Mouse (Mus musculus) spleen, adult 18-20 months (tissue): ENCODE results near the gene Sdc1.

Experiments
- DNase-seq, 2 experiments: peaks; one replicate each; pipeline ENCODE4 v3.0.0; 2022; ENCODE audit warnings: mixed read lengths in 2 of 2

Gene Sdc1

DNA sequence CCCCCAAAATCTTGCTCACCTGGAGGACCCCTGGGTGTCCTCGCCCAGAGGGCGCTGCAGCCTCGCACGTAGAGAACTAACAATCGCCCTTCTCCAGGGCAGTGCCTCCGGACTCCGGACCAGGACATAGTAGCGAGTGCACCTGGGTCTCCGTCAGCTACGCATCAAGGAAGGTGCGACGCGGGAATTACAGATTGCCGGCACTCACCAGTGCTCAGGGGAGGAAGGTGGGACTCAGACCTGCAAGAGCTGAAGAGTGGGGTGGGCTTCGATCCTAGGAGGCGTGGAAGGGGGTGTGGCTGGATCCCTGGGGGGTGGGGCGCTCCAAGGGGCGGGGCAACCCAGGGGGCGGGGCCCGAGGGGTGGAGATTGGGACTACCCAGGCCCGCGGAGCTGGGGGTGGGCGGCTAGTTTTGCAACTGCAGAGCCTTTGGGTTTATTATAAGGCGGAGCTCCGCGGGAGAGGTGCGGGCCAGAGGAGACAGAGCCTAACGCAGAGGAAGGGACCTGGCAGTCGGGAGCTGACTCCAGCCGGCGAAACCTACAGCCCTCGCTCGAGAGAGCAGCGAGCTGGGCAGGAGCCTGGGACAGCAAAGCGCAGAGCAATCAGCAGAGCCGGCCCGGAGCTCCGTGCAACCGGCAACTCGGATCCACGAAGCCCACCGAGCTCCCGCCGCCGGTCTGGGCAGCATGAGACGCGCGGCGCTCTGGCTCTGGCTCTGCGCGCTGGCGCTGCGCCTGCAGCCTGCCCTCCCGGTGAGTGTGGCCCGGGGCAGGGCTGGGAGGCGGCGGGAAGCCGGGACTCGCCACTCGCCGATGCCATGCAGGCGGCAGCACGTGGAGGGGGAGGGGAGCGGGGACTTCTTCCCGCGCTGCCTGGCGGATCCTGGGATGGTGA is at the start of gene Sdc1:
Gene Sdc1, plus strand, starts transcription at position 378 of the 898 bp plus-strand sequence.
- DNase-seq, result peak; percentile 52 to 56

DNA sequence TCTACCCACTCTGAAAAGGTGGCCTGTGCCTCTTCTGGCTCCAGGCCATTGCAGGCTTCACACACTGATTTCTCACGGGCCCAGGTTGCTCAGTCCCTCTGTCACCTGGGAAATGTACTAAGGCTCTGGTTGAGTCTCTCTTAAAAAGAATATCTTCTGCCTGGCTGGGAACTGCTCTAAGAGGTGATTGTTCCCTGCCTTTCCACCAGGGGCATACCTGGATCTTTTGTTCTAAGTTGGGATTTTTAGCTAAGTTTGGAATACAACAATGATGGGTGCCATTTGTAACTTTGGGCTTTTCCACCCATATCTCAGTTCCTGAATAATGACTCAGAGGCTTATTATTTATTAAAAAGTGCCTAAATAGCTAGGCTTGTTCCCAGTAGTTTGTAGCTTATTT is 44.2 kb upstream of the Sdc1 start:
- no peak for DNase-seq

DNA sequence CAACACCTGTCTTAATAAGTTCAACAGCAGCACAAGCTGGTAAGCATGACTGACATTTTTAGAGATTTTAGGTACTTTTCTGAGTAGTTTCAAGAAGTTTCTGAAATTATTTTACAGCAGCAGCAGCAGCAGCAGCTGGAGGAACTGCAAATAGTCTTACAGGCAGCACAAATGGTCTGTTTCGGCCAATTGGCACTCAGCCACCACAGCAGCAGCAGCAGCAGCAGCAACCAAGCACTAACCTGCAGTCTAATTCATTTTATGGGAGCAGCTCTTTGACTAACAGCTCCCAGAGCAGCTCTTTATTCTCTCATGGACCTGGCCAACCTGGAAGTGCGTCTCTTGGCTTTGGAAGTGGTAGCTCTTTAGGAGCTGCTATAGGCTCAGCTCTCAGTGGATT is 42.4 kb upstream of the Sdc1 start:
- DNase-seq, result no peak

DNA sequence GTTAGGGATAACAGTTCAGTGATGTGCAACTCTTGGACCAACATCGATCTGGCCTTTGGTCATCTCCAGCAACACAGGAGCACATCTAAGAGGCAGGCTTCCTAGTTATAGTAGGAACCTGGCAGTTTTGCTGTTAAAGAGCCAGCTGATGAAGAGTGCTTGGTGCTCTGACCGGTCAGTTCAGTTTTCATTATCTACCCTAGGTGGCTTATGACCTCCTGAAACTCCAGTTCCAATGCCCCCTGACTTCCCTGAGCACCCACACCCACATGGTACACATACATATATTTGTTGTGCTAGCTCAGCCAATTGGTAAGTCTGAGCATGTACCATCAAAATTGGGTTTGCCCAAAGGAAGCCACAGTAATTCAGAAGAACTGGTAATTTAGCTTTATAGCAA is 17.5 kb upstream of the Sdc1 start:
- DNase-seq, result no peak

DNA sequence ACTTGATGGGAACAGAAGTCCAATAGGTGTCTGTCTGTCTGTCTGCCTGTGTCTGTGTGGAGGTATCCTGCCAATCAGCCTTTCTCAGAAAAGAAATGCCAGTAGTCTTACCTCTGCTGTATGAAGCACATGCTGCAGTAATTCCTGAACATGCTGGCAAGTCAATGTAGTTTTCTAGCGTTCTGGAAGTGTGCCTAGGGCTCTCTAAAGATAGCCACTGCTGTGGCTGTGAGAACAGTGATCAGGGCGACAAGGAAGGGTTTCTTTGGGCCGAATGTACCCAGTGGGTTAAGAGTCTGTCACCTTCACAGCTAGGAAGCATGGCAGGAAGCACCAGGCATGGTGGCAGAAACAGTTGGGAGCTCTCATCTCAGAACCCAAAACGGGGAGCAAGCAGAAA is 17.0 kb upstream of the Sdc1 start:
- no peak for DNase-seq

DNA sequence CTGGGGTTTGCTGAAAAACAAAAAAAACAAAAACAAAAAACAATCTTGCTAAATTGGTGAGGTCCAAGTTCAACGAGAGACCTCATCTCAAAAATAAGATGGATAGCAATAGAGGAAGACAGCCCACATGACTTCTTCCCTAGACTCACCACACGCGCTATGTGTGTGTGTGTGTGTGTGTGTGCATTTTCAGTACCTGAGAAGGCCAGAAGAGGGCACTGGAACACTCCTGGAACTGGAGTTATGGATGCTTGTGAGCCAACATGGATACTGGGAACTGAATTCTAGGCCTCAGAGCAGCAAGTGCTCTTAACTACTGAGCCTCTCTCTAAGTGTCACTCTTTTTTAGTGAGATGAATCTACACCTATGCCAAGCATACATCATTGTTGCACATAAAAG is 13.1 kb upstream of the Sdc1 start:
- no peak for DNase-seq

DNA sequence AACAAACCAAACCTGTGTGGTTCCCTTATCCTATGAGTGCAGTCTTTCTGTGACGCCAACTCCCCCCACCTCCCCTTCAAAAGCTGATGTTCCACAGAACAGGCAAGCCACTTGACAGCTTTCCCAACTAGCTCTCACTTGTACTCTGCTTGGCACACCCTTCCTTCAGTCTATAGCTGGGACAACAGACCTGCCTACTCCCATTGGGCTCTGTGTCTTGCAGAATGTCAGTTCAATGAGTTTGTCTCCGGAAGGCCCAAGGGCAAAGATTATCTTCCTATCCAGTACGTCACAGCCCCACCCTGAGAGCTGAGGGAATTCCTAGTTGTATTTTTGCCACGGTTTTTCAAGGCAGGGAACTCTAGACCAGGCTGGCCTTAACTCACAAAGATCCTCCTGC is 12.0 kb upstream of the Sdc1 start:
- no peak for DNase-seq

DNA sequence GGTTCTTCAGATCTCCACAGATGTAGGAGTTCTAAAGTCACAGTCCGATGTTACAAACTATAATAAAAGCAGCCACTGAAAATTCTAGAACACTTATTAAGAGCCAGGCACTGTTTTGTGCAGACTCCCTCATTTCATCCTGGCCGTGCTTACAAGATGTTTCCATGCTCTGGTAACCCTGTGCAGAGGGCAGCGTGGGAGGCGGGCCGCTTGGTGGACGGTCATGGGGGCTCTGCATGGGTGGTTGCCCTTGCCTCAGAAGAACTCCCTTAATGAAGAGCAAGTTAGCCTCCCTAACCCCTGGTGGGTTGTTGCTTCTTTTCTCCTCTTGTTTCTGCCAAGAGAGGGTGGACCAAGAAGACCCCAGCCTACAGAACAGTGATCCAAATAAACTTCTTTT is 11.3 kb upstream of the Sdc1 start:
- DNase-seq, result no peak

DNA sequence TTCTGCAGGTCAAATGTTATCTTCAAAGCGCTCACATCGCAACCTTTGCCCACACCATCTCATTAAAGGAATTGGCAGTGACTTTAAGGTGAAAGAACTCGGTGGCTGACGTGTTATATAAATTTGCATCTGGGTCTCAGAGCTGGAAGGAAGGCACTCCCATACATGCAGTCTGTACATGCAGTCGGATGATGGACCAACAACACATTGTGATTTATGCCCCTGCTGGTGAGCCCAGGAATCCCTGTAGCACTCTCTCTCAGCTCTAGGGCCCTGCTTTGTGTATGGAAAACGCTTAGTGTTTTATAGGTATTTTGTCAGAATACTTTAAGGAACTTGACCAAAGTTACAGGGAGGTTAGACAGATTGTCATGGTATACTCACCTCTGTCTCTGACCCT is 10.6 kb upstream of the Sdc1 start:
- no peak for DNase-seq

DNA sequence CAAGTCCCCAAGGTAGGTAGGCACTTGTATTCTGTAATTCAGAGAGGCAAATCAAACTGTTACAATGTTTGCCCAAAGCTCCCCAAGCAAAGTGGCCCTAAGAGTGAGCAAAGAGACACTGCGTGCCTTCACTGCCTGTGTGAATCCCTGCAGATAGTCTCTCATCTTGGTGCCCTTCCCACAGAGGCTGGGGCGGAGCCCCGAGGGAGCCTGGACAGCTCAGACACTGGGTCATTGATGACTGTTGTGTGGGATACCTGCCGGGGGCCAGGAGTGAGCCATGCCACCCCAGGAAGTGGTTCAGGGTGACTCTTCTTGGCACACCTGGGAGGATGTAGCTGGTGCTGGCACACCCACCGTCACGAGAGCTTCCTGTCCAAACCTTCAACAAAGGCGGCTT is 10.1 kb upstream of the Sdc1 start:
- DNase-seq, result no peak

DNA sequence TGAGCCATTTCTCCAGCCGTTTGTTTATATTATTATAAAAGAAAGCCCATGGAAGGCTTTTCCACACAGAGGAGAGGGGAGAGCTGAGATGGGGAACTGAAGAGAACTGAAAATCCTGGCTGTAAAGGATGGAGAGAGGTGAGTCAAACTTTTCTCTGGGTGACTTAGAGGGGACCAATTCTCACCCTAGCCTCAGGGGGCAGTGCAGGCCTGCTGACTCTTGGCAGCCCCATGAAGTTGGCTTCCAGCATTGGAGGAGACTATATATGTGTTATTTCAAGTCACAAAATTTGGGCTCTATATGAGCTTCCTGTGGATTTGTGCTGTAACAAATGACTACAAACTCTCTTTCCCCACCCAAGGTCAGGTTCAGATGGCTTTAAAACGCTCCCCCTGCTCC is 8.5 kb upstream of the Sdc1 start:
- DNase-seq, result no peak

DNA sequence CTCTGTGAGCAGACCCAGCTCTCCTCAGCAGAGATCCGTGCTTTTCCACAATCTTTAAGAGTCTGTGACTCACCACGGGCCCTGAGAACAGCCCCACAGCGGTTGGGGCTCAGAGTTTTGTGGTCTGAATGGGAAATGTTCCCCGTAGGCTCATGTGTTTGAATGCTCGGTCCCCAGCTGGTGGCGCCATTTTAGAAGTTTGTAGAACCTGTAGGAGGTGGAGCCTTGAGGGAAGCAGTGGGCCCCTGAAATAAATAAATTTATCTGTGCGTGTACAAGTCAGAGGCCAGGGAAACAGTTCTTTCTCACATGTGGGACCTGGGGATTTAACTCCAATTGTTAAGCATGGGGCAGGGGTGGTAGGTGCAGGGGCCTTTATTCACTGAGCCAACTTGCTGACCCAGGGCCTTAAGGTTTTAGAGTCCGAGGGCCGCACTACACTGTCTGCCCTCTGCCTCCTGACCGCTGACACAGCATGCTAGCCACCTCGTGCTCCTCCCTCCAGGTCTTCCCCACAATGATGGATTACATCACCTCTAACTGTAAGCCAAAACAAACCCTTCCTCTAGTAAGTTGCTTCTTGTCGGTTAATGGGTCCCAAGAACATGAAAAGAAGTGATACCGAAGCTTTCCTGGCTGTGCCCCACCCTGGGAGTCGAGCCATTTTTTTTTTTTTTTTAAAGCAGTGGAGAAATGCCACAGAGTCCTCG is 6.7 kb upstream of the Sdc1 start:
- no peak for DNase-seq

DNA sequence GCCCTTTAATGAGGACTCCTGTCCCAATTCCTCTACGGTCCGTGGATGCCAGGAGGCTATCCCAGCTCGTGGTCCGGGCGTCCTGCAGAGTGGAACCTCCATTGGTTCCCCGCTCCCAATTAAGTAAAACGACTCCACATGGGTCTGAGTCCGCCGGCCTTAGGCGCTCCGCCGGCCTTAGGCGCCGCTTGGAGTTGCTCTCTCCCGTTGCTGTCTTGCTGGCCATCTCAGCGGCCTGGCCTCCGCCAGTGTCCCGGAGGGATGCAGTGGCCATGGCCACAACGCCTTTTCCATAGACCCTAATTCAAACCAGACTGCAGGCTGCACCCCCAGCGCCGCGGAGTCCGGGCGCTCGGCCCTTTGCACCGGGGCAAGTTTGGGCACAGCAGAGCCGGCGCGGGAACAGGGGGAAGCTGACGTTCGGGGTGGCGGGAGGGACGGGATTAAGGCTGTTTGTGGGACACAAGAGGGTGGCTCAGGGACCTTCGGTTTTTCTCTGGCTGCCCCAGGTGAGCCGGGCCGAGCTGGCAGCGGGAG is 789 bp downstream of the Sdc1 start:
- peak in 1 of 2 experiments; percentile 25 for DNase-seq

DNA sequence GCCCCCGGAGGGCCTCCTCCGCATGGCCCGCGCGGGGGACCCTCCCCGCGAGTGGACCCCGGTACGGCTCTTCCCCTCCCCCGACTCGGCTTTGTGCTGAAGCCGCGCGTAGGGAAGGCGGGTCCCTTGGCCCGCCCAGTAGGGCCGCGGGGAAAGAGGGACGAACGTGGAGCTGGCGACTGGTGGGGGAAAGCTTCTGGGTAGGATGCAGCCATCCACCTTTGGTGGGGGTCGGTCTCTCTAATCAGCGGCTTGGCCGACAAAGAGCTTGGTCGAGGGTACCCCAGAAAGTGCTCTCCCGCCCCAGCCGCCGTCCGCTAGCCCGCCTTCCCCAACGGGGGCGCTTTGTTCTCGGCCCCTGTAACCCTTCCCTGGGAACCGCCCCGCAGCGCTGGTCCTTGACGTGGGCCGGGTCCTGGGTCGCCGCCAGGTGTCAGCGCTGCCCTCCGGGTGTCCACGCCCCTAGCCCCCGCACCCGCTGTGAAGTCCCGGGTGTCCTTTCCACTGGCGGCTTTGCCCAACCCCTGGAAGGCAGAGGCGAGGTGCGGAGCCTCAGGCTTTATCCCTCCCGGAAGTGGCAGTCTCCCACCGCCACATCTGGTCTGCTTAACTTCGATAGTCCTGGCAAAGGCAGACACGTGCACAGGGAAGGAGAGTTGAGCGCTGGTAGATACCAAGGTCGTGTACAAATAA is 1.5 kb downstream of the Sdc1 start:
- peak; percentile 32 to 45 for DNase-seq

DNA sequence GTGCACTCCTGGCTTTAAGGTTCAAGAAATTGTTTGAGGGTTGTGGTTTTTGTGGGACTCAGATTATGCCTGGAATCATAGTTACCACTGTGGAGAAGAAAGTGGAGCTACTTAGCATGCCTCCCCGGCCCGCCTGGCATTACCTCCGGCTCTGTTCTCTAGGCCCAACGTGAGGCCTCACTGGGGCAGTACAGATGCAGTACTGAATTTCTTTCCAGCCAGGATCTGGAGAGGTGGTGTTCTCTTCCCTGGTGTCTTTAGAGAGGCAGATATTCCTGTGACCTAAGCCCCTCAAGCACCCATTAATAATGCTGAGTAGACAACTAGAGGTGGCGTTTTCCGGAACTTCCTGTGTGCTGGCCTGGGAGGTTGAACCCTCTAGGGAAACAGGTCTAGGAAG is 2.2 kb downstream of the Sdc1 start:
- no peak for DNase-seq

DNA sequence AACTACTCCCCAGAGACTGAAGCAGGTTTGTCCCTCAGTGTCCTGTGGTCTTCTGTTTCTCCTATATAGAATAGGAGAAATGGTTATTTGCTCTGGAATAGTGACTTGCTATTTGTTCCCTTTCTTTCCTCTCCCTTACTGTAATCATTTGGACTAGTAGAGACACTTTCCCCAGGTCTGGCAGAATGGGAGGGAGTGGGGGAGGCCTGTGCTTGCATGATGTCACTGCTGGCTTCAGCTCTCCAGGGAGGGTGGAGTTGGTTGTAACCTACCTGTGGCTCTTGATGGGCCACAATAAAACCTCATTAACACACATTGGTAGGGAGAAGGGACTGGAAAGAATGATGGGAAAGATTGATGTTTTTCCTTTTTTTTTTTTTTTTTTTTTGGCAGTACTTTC is 3.1 kb downstream of the Sdc1 start:
- DNase-seq, result no peak

DNA sequence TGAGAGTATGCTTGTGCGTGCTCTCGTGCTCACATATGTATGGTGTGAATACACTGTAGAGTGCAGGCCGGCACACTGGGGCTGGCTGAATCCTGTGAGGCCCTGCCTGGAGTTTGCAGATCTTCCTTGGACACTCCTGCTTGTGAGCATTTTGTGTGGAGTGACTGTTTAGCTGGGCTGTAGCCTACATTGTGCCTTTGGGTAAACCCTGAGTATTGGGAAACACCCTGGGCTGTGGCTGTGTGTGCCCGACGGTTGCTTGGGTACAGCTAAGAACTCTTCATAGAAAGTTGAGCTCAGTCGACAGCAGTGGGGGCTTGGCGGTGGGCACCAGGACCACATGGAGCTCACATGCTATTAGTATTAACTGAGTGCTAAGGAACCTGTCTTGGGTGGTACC is 5.1 kb downstream of the Sdc1 start:
- DNase-seq, result no peak

DNA sequence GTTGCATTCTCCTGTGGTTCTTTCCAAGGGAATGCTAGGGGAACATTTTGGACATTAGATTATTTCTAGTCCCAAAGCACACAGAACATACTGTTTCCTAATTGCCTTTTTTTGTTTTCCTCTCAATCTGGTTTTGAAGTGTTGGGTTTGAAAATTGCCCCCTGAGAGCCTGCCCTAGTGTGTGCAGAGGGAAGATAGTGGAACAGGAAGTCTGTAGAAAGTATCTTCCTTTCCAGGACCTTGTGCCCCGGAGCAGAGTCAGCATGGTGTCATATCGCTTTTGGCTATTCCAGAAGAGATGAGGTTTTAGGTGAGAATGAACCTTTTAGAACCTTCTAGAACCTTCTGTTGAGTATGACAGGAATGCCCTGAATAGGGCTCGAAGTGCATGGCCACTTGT is 5.6 kb downstream of the Sdc1 start:
- no peak for DNase-seq

DNA sequence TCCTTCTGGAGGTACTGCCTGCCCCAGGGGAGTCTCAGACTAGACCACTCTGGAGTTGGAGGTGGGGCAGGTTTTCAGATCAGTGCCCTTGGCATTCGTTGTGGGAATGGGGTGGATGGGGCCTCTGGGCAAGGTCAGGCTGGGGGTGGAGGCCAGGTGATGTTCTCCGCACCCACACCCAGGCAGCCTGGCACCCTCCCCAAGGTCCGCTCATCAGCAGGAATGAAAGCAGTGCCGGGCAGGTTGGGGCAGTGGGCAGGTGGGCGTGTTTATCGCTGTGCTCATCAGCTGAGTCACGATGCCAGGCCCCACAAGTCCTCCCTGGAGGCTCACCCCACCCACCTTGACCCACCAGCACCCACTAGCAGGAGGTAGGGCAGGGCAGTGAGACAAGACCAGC is 7.0 kb downstream of the Sdc1 start:
- DNase-seq, result no peak

DNA sequence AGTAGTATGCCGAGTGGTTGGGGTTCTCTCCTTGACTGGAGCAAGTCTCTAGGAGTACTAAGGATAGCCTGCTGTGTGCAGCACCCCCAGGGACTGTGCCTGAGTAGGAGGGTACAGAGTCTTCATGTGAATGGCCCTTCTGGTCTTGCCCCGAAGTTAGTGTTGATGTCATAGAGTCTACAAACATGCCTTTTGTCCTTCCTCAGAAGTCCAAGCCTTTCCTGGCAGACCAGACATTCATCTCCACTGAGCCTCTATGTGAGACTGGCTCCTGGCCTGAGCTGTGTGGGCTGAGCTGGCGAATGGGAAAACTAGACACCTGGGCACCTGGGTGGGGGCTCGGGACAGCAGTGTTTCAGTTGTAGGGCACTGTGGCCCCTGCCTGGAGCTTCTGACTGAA is 8.7 kb downstream of the Sdc1 start:
- DNase-seq, result no peak

DNA sequence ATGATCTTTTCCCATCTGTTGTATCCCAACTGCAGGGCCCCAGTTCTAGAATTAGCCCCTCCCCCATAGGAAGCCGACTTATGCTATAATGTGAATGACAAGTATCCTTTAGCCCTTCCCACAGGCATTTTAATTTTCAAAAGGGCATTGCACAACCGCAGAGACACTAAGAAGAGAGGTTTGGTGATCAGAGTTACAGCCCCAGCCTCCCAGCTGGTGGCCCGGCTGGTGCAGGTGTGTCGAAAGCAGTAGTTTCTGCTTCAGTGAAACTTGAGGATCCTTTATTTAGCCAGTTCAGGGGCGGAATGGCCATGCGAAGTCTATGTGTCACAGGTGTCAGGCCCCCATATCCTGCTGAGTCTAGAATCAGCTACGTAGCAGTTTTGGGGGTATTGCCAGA is 10.0 kb downstream of the Sdc1 start:
- DNase-seq, result no peak

DNA sequence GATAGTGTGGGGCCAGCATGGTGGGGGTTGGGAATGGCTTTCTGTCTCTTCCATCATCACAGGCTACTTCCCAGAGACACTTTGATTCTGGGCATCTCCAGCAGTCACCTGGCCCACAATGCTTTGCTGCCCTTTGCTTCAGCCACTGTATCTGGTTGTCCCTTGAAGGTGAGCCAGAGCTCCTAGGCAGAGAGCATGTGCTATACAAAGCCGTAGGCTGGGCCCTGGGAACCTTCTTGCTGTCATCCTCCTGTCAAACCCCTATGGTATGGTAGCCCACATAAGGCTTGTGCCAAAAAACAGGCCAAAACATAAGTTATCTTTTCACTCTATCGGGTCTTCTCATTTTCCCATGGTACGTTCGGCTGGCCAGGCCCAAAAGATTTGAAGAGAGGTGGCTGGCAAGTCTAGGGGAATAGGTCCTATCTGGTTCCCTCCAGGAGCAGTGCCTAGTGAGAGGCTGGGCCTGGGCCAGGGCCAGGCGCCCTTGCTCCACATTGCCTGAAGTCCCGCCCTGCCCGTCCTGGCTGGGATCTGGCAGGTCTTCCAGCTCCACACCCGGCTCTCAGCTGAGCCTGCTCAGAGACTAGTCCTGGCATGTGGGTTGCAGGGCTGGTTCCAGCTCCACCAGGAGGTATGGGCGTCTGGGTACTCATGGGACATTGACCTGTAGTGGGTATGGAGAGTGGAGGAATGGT is 10.7 kb downstream of the Sdc1 start:
- no peak for DNase-seq

DNA sequence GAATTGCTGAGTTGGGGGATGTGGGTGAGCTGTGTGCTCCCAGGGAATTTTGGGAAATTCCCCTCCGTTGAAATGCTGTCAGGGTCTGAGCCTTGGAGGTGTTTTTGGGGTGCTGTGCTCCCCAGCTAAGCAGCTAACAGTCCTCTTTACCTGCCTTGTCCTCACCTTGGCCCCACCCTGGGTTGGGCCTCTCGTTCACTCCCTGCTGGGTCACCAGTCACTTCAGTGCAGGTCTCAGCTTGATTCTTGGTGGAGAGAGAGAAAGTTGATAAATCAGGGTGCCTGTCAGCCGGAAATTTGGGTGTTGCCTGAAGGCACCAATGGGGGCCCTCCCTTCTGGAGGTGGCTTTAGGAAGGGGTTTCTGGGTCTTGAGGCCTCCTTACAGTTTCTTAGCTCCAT is 11.4 kb downstream of the Sdc1 start:
- no peak for DNase-seq
